Mouse (Mus musculus): Measurements from ENCODE around the gene 6330409D20Rik. TPM values are rescaled to one million over a fixed set of nuclear protein-coding genes. Genes with fewer than 3 reads are reported as not detected.
A peak's percentile ranks its signal among the peaks of the same experiment; 100 is the strongest.

6330409D20Rik gene
- polyA plus RNA-seq, 1 experiment from 2014 or later, result 0.33 TPM

GRCm38 (mm10) chr2:32724832-32725790, 15.7 kb downstream of the 6330409D20Rik start:
- H3K9ac ChIP-seq (ENCODE audit: low read depth, low read length), result no peak overlapping the region
- DNase-seq (ENCODE audit: low spot score) (no peak), ATAC-seq (ENCODE audit: low read depth) (no peak)
- H3K27ac ChIP-seq (replicated peaks; ENCODE audit: low read depth, low read length), result no peak overlapping the region
- no peaks in the 10 kb centered on the region for H3K36me3 ChIP-seq (ENCODE audit: control insufficient read depth, insufficient read depth, low read length)
- no peak overlapping the region for H3K4me2 ChIP-seq (ENCODE audit: low read depth, low read length)
- no peaks in the 10 kb centered on the region for H3K27me3 ChIP-seq (replicated peaks; ENCODE audit: control insufficient read depth, insufficient read depth, low read length)
- no peaks in the 10 kb centered on the region for H3K9me3 ChIP-seq (ENCODE audit: control insufficient read depth, low read length)
- H3K4me1 ChIP-seq (ENCODE audit: control insufficient read depth, insufficient read depth, low read length), result peaks cover 22% of the 10 kb centered on the region
- no peak overlapping the region for H3K4me3 ChIP-seq (ENCODE audit: low read depth, low read length)
- 73% methylated on average over 16 of the region's 16 CpGs for WGBS

- Histone ChIP-seq H3K9ac (ENCODE audit: low read depth, low read length) (no peak overlapping the region), H3K4me2 (ENCODE audit: low read depth, low read length) (no peak overlapping the region), H3K27ac (replicated peaks; ENCODE audit: low read depth, low read length) (no peak overlapping the region), H3K4me3 (ENCODE audit: low read depth, low read length) (no peak overlapping the region), H3K27me3 (replicated peaks; ENCODE audit: control insufficient read depth, insufficient read depth, low read length) (no peaks in the 10 kb centered on the region), H3K4me1 (ENCODE audit: control insufficient read depth, insufficient read depth, low read length) (peaks cover 20% of the 10 kb centered on the region; the same call in 1 of the 2 replicates), H3K36me3 (ENCODE audit: control insufficient read depth, insufficient read depth, low read length) (no peaks in the 10 kb centered on the region), H3K9me3 (ENCODE audit: control insufficient read depth, low read length) (no peaks in the 10 kb centered on the region)
- 69% methylated on average over 4 of the region's 4 CpGs for WGBS
- DNase-seq (ENCODE audit: low spot score) (no peak), ATAC-seq (ENCODE audit: low read depth) (no peak)
These were observed 16.7 kb downstream of the 6330409D20Rik start for GRCm38 (mm10) chr2:32724149-32724548.

- Histone ChIP-seq H3K4me3 (ENCODE audit: low read depth, low read length) (no peak overlapping the region; the same call in 1 of the 2 replicates), H3K9me3 (ENCODE audit: control insufficient read depth, low read length) (no peaks in the 10 kb centered on the region), H3K36me3 (ENCODE audit: control insufficient read depth, insufficient read depth, low read length) (no peaks in the 10 kb centered on the region), H3K4me1 (ENCODE audit: control insufficient read depth, insufficient read depth, low read length) (peaks cover 20% of the 10 kb centered on the region; the same call in 1 of the 2 replicates), H3K9ac (ENCODE audit: low read depth, low read length) (no peak overlapping the region), H3K4me2 (ENCODE audit: low read depth, low read length) (peak overlapping the region; percentile 42; the same call in 1 of the 2 replicates), H3K27me3 (replicated peaks; ENCODE audit: control insufficient read depth, insufficient read depth, low read length) (no peaks in the 10 kb centered on the region), H3K27ac (replicated peaks; ENCODE audit: low read depth, low read length) (no peak overlapping the region)
- DNase-seq (ENCODE audit: low spot score), result no peak
- 55% methylated on average over 3 of the region's 3 CpGs for WGBS
- no peak for ATAC-seq (ENCODE audit: low read depth)
These were observed 18.2 kb downstream of the 6330409D20Rik start for GRCm38 (mm10) chr2:32722581-32722980.

GRCm38 (mm10) chr2:32722046-32722445, 18.8 kb downstream of the 6330409D20Rik start:
- no peak for ATAC-seq (ENCODE audit: low read depth)
- H3K27ac ChIP-seq (replicated peaks; ENCODE audit: low read depth, low read length), result no peak overlapping the region
- 49% methylated on average over 6 of the region's 6 CpGs for WGBS

GRCm38 (mm10) chr2:32720681-32721229, 20.1 kb downstream of the 6330409D20Rik start, which contains the start of gene Sh2d3c:
Sh2d3c (plus strand) TSS chr2:32721055.
- DNase-seq (ENCODE audit: low spot score), result peak; percentile 74
- peak; percentile 53 for ATAC-seq (ENCODE audit: low read depth)
- H3K9ac ChIP-seq (ENCODE audit: low read depth, low read length), result peak within 1 kb of the TSS; percentile 38
- no peaks in the 10 kb centered on the region for H3K9me3 ChIP-seq (ENCODE audit: control insufficient read depth, low read length)
- H3K27ac ChIP-seq (replicated peaks; ENCODE audit: low read depth, low read length), result peak within 1 kb of the TSS; percentile 35
- WGBS, result 30% methylated on average over 8 of the region's 8 CpGs
- peaks cover 20% of the 10 kb centered on the region; the same call in 1 of the 2 replicates for H3K4me1 ChIP-seq (ENCODE audit: control insufficient read depth, insufficient read depth, low read length)
- peak within 1 kb of the TSS; percentile 42 for H3K4me2 ChIP-seq (ENCODE audit: low read depth, low read length)
- H3K27me3 ChIP-seq (replicated peaks; ENCODE audit: control insufficient read depth, insufficient read depth, low read length), result no peaks in the 10 kb centered on the region
- no peaks in the 10 kb centered on the region for H3K36me3 ChIP-seq (ENCODE audit: control insufficient read depth, insufficient read depth, low read length)
- H3K4me3 ChIP-seq (ENCODE audit: low read depth, low read length), result peak within 1 kb of the TSS; percentile 11

More at GRCm38 (mm10) chr2:32722046-32722445, 18.8 kb downstream of the 6330409D20Rik start:
- H3K36me3 ChIP-seq (ENCODE audit: control insufficient read depth, insufficient read depth, low read length), result no peaks in the 10 kb centered on the region
- H3K4me1 ChIP-seq (ENCODE audit: control insufficient read depth, insufficient read depth, low read length), result peaks cover 20% of the 10 kb centered on the region; the same call in 1 of the 2 replicates
- H3K4me2 ChIP-seq (ENCODE audit: low read depth, low read length), result peak overlapping the region; percentile 42
- H3K9ac ChIP-seq (ENCODE audit: low read depth, low read length), result peak overlapping the region; percentile 38
- DNase-seq (ENCODE audit: low spot score), result no peak
- H3K27me3 ChIP-seq (replicated peaks; ENCODE audit: control insufficient read depth, insufficient read depth, low read length), result no peaks in the 10 kb centered on the region
- peak overlapping the region; percentile 11 for H3K4me3 ChIP-seq (ENCODE audit: low read depth, low read length)
- no peaks in the 10 kb centered on the region for H3K9me3 ChIP-seq (ENCODE audit: control insufficient read depth, low read length)

- H3K36me3 ChIP-seq (ENCODE audit: control insufficient read depth, insufficient read depth, low read length), result no peaks in the 10 kb centered on the region
- no peak overlapping the region for H3K4me2 ChIP-seq (ENCODE audit: low read depth, low read length)
- WGBS, result 89% methylated on average over 3 of the region's 3 CpGs
- ATAC-seq (ENCODE audit: low read depth) (no peak), DNase-seq (ENCODE audit: low spot score) (no peak)
- H3K9ac ChIP-seq (ENCODE audit: low read depth, low read length), result no peak overlapping the region
- H3K4me3 ChIP-seq (ENCODE audit: low read depth, low read length), result no peak overlapping the region
- no peak overlapping the region for H3K27ac ChIP-seq (replicated peaks; ENCODE audit: low read depth, low read length)
- H3K27me3 ChIP-seq (replicated peaks; ENCODE audit: control insufficient read depth, insufficient read depth, low read length), result no peaks in the 10 kb centered on the region
- H3K9me3 ChIP-seq (ENCODE audit: control insufficient read depth, low read length), result no peaks in the 10 kb centered on the region
- peaks cover 20% of the 10 kb centered on the region; the same call in 1 of the 2 replicates for H3K4me1 ChIP-seq (ENCODE audit: control insufficient read depth, insufficient read depth, low read length)
These were observed 20.8 kb downstream of the 6330409D20Rik start for GRCm38 (mm10) chr2:32720053-32720452.

GRCm38 (mm10) chr2:32718761-32719160, 22.1 kb downstream of the 6330409D20Rik start:
- no peak overlapping the region for H3K4me3 ChIP-seq (ENCODE audit: low read depth, low read length)
- ATAC-seq (ENCODE audit: low read depth) (peak; percentile 30), DNase-seq (ENCODE audit: low spot score) (peak; percentile 64)
- 40% methylated on average over 9 of the region's 9 CpGs for WGBS
- no peak overlapping the region for H3K9ac ChIP-seq (ENCODE audit: low read depth, low read length)
- no peaks in the 10 kb centered on the region for H3K27me3 ChIP-seq (replicated peaks; ENCODE audit: control insufficient read depth, insufficient read depth, low read length)
- H3K9me3 ChIP-seq (ENCODE audit: control insufficient read depth, low read length), result no peaks in the 10 kb centered on the region
- peak overlapping the region; percentile 52 for H3K27ac ChIP-seq (replicated peaks; ENCODE audit: low read depth, low read length)
- no peaks in the 10 kb centered on the region for H3K36me3 ChIP-seq (ENCODE audit: control insufficient read depth, insufficient read depth, low read length)
- no peak overlapping the region for H3K4me2 ChIP-seq (ENCODE audit: low read depth, low read length)
- peaks cover 20% of the 10 kb centered on the region; the same call in 1 of the 2 replicates for H3K4me1 ChIP-seq (ENCODE audit: control insufficient read depth, insufficient read depth, low read length)

- 63% methylated on average over 4 of the region's 4 CpGs for WGBS
- Histone ChIP-seq H3K27ac (replicated peaks; ENCODE audit: low read depth, low read length) (peak overlapping the region; percentile 44; the same call in 1 of the 2 replicates), H3K4me3 (ENCODE audit: low read depth, low read length) (no peak overlapping the region)
These were observed 25.8 kb downstream of the 6330409D20Rik start for GRCm38 (mm10) chr2:32714987-32715425.

More at GRCm38 (mm10) chr2:32714987-32715425, 25.8 kb downstream of the 6330409D20Rik start:
- no peaks in the 10 kb centered on the region for H3K27me3 ChIP-seq (replicated peaks; ENCODE audit: control insufficient read depth, insufficient read depth, low read length)
- DNase-seq (ENCODE audit: low spot score) (peak; percentile 36), ATAC-seq (ENCODE audit: low read depth) (no peak)
- no peak overlapping the region; the same call in 1 of the 2 replicates for H3K9ac ChIP-seq (ENCODE audit: low read depth, low read length)
- no peak overlapping the region for H3K4me2 ChIP-seq (ENCODE audit: low read depth, low read length)
- H3K36me3 ChIP-seq (ENCODE audit: control insufficient read depth, insufficient read depth, low read length), result peaks cover 7% of the 10 kb centered on the region
- H3K9me3 ChIP-seq (ENCODE audit: control insufficient read depth, low read length), result no peaks in the 10 kb centered on the region
- 0 out of 2 replicates have a peak, but pooled peaks cover 3% of the 10 kb centered on the region for H3K4me1 ChIP-seq (ENCODE audit: control insufficient read depth, insufficient read depth, low read length)

All from embryonic facial prominence, embryonic 14.5 days (tissue).